Mouse (Mus musculus) 3134 (cell line): ENCODE data around the gene Gm28635.
"Not testable (repeated sequence)": the region's sequence is repeated elsewhere in the genome, so short reads cannot be mapped to it uniquely, and the experiment has no call there.

Experiments
- DNase-seq: peaks from one replicate; pipeline ENCODE4 v3.0.0-alpha.2; 2011; ENCODE audit warnings: low spot score; ENCODE audit not compliant: insufficient read length; ENCODE audit errors: extremely low read depth

Gene Gm28635

GRCm38 (mm10) chr2:84690050-84690449 lies 12.2 kb upstream of the Gm28635 start:
- no peak for DNase-seq

- no peak for DNase-seq
These were observed 10.4 kb upstream of the Gm28635 start for GRCm38 (mm10) chr2:84688080-84688844.

GRCm38 (mm10) chr2:84682605-84683183 lies 4.9 kb upstream of the Gm28635 start:
- DNase-seq, result no peak

GRCm38 (mm10) chr2:84679016-84679415 lies 1.2 kb upstream of the Gm28635 start, which contains the start of gene Tmx2:
Tmx2 (minus strand) TSS chr2:84679140.
- DNase-seq, result no peak

- DNase-seq, result no peak
These were observed 422 bp downstream of the Gm28635 start for GRCm38 (mm10) chr2:84677270-84677967.

GRCm38 (mm10) chr2:84671535-84671934 lies 6.3 kb downstream of the Gm28635 start:
- not testable (repeated sequence) for DNase-seq

GRCm38 (mm10) chr2:84670569-84670933 lies 7.3 kb downstream of the Gm28635 start, which contains the start of gene Selenoh:
Selenoh (minus strand) TSS chr2:84670770.
- DNase-seq, result no peak

GRCm38 (mm10) chr2:84669828-84670568 lies 7.8 kb downstream of the Gm28635 start:
- DNase-seq, result peak; percentile 76

- no peak for DNase-seq
These were observed 11.8 kb downstream of the Gm28635 start for GRCm38 (mm10) chr2:84666081-84666480.

GRCm38 (mm10) chr2:84662866-84663265 lies 15.0 kb downstream of the Gm28635 start:
- DNase-seq, result no peak

- DNase-seq, result no peak
These were observed 17.6 kb downstream of the Gm28635 start for GRCm38 (mm10) chr2:84660253-84660652.

- DNase-seq, result no peak
These were observed 19.0 kb downstream of the Gm28635 start, which contains the start of gene Btbd18 for GRCm38 (mm10) chr2:84658806-84659205. Btbd18 (plus strand) TSS chr2:84659079.

- DNase-seq, result no peak
These were observed 22.0 kb downstream of the Gm28635 start for GRCm38 (mm10) chr2:84655864-84656263.

GRCm38 (mm10) chr2:84653354-84653753 lies 24.5 kb downstream of the Gm28635 start:
- DNase-seq, result no peak

- DNase-seq, result peak; percentile 79
These were observed 27.2 kb downstream of the Gm28635 start, which contains the start of gene Ctnnd1 for GRCm38 (mm10) chr2:84650464-84651195. Ctnnd1 (minus strand) TSS chr2:84650765.

GRCm38 (mm10) chr2:84649674-84650073 lies 28.2 kb downstream of the Gm28635 start:
- DNase-seq, result peak; percentile 34

GRCm38 (mm10) chr2:84648369-84648768 lies 29.5 kb downstream of the Gm28635 start:
- no peak for DNase-seq

GRCm38 (mm10) chr2:84647051-84647568 lies 30.7 kb downstream of the Gm28635 start:
- DNase-seq, result no peak

- no peak for DNase-seq
These were observed 31.7 kb downstream of the Gm28635 start for GRCm38 (mm10) chr2:84646138-84646537.

GRCm38 (mm10) chr2:84640833-84641232 lies 37.0 kb downstream of the Gm28635 start:
- no peak for DNase-seq
